In the genomic region with DNA sequence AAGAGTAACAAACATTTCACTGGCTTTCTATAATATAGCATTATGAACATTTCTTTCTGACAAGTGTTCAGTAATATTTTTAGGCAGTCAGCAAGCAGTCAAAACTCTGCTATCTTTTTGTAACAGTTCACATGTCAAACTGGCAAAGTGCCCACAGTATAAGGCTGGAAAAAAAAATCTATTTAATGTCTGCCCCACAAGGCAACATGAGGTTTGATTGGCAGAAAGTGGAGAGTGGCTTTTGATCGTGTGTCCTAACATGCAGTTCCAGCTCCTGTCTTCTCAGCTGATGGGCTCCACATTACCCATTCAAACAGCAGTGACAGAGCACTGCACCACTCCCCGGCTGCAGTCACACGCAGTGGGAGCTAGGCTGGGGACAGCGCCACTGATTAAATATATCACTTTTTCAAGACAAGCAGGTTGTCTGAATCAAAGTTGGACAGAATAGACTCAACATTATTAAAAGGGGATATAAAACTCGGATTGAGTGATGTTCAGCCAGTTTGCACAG, we compare ENCODE assay signal across 12 mouse cellular contexts.
DNase-seq lines count a peak whose midpoint lies in the region; ATAC-seq and TF ChIP-seq lines count a peak whose summit lies in the region.
"Had no signal": no experiment of that assay in that cellular context is flagged by ENCODE, and none has a peak within 500 bp of the region (broad histone marks: within the 10 kb centered on the region; RNA-seq: fewer than 3 reads in every experiment).

No protein-coding gene starts in this region.

- peak overlapping the region; percentile 3; the same call in 1 of the 2 replicates for H3K4me2 ChIP-seq in neural tube, embryonic 13.5 days
- H3K4me2 ChIP-seq: embryonic facial prominence, embryonic 13.5 days; liver, embryonic 15.5 days had no signal

- no peaks in the 10 kb centered on the region for H3K9me3 ChIP-seq in neural tube, embryonic 13.5 days
- H3K9me3 ChIP-seq: embryonic facial prominence, embryonic 13.5 days; liver, embryonic 15.5 days had no signal

- no peak for ATAC-seq in cerebellum, adult (ENCODE audit: insufficient number of reproducible peaks, low FRiP score, low TSS enrichment)
- ATAC-seq in neural tube, embryonic 13.5 days (ENCODE audit: low read depth), result 0 out of 2 replicates have a peak, but pooled peaks have one; percentile 59
- ATAC-seq: Patski had no signal

- no peak overlapping the region for H3K9ac ChIP-seq in neural tube, embryonic 13.5 days
- H3K9ac ChIP-seq: embryonic facial prominence, embryonic 13.5 days; liver, embryonic 15.5 days had no signal

- DNase-seq in cerebellum, postnatal 14 days, result peak; percentile 12 to 14
- DNase-seq in layer of hippocampus, postnatal 14 days (ENCODE audit: low spot score in 2 of 2), result peak; percentile 26 to 33
- no peak for DNase-seq in layer of hippocampus, adult 8-10 months (ENCODE audit: low spot score in 2 of 2)
- peak; percentile 32 to 48 for DNase-seq in heart, postnatal 10 days
- DNase-seq in thymus, postnatal 0 days (ENCODE audit: low spot score), result no peak
- DNase-seq in thymus, adult 2 months, result no peak
- DNase-seq: layer of hippocampus, adult 9-11 months had no signal

- no peak overlapping the region for H3K4me3 ChIP-seq in neural tube, embryonic 13.5 days
- no peak overlapping the region for H3K4me3 ChIP-seq in thymus, adult 2 months (ENCODE audit: control insufficient read depth, insufficient read depth, low read length)
- H3K4me3 ChIP-seq: embryonic facial prominence, embryonic 13.5 days; liver, embryonic 15.5 days had no signal

- no peaks in the 10 kb centered on the region for H3K27me3 ChIP-seq in neural tube, embryonic 13.5 days
- H3K27me3 ChIP-seq in thymus, adult 2 months (ENCODE audit: control insufficient read depth, insufficient read depth, low read length), result no peaks in the 10 kb centered on the region
- H3K27me3 ChIP-seq: liver, embryonic 15.5 days; Patski had no signal

- no peaks in the 10 kb centered on the region for H3K36me3 ChIP-seq in neural tube, embryonic 13.5 days
- no peaks in the 10 kb centered on the region for H3K36me3 ChIP-seq in thymus, adult 2 months (ENCODE audit: control insufficient read depth, insufficient read depth, low read length)
- H3K36me3 ChIP-seq: embryonic facial prominence, embryonic 13.5 days had no signal

- 5% methylated on average over 5 of the region's 5 CpGs for WGBS in neural tube, embryonic 13.5 days
- WGBS in thymus, adult 2 months, result 76% methylated on average over 5 of the region's 5 CpGs

- intact Hi-C loops in heart, postnatal 10 days (cut with DNase I), result loop anchor here (10.0 kb wide), 1 partner anchor 283 kb away; the partner anchor contains the start of genes 1110004F10Rik and Sox6

- no peak overlapping the region for H3K27ac ChIP-seq in neural tube, embryonic 13.5 days (replicated peaks)
- H3K27ac ChIP-seq in thymus, adult 2 months (ENCODE audit: control insufficient read depth, insufficient read depth, low read length), result no peak overlapping the region
- H3K27ac ChIP-seq: embryonic facial prominence, embryonic 13.5 days; liver, embryonic 15.5 days had no signal

- H3K4me1 ChIP-seq in neural tube, embryonic 13.5 days (replicated peaks), result peaks cover 36% of the 10 kb centered on the region
- no peaks in the 10 kb centered on the region for H3K4me1 ChIP-seq in thymus, adult 2 months (replicated peaks; ENCODE audit: control insufficient read depth, insufficient read depth, low read length)
- H3K4me1 ChIP-seq: liver, embryonic 15.5 days had no signal

- TF ChIP-seq CTCF in thymus, adult 2 months (IDR thresholded peaks at IDR 0.05; ENCODE audit: borderline replicate concordance, control insufficient read depth, extremely low read depth, insufficient read depth, low read length, poor library complexity), result no peak

- TF ChIP-seq POLR2A in thymus, adult 2 months (IDR thresholded peaks at IDR 0.05; ENCODE audit: control insufficient read depth, extremely low read depth, insufficient read depth, low read length, poor library complexity), result no peak

Comparison
In these comparisons a context has a peak if more than half of its experiments do, and no peak if none do; other contexts are left out.
1. DNase-seq: peak in cerebellum, postnatal 14 days (2 of 2), layer of hippocampus, postnatal 14 days (2 of 2) and heart, postnatal 10 days (2 of 2); none in layer of hippocampus, adult 8-10 months (0 of 2), thymus, postnatal 0 days (single experiment) and thymus, adult 2 months (single experiment).